Mouse (Mus musculus) liver, postnatal 0 days (tissue): ENCODE measurements around the gene Glyr1.

Source experiments
- CTCF ChIP-seq: sonication (generic); IDR thresholded peaks from 2 replicates; pipeline ENCODE4 v1.5.1; 2016; ENCODE audit warnings: antibody characterized with exemption, low read depth
- EP300 ChIP-seq: IDR thresholded peaks from 2 replicates; pipeline ENCODE4 v1.6.1; 2016; ENCODE audit warnings: antibody characterized with exemption, low read depth, mild to moderate bottlenecking

DNA sequence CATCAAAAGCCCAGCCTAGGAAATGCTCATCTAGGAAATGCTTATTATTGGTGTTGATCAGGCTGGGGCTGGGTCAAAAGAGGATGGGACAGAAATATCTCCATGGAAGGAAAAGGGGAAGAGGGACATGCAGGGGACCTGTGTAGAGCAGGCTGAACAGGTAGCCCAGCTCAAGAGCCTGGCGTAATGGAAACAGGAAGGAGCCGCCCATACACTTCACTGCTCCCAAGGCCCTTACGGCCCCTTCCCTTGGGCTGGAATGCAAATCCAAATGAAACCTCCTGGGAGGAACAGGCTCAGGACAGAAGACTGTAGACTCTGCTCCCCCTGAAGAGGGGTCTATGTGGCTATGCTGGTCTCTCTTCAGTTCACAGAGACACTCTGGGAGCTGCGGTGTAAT is 35.1 kb downstream of the Glyr1 start:
- no peak for TF ChIP-seq EP300
- no peak for TF ChIP-seq CTCF
